ENCODE assay signal across 9 mouse cellular contexts in the genomic region with DNA sequence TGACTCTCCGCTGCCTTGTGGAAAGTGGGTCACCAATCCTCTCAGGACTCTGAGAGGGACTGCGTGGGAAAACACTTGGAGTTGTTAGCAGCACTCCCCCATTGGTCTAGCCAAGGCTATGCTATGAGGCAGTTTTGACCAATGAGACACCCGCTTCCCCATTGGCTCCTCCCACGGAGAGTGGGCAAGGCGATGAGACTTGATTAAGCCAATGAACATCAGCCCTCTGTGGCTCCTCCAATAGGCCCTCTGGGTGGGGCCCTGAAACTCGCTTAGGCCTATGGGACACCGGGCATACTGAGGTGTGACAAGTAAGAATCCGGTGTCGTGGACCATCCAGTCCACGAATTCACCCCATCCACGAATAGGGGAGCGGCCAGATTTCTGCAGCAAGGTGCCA. TPM values are rescaled to one million over a fixed set of nuclear protein-coding genes. Genes with fewer than 3 reads are reported as not detected.
DNase-seq lines count a peak whose midpoint lies in the region; ATAC-seq and TF ChIP-seq lines count a peak whose summit lies in the region.
"Had no signal": no experiment of that assay in that cellular context is flagged by ENCODE, and none has a peak within 500 bp of the region (broad histone marks: within the 10 kb centered on the region; RNA-seq: fewer than 3 reads in every experiment).

No protein-coding gene starts in this region.

- no peak overlapping the region for H3K27ac ChIP-seq in forebrain, embryonic 15.5 days (replicated peaks)
- no peak overlapping the region for H3K27ac ChIP-seq in kidney, embryonic 16.5 days (ENCODE audit: low read length)

- H3K4me2 ChIP-seq in forebrain, embryonic 15.5 days (replicated peaks): peak overlapping the region; percentile 30
- H3K4me2 ChIP-seq in kidney, embryonic 16.5 days (replicated peaks; ENCODE audit: low read depth, low read length): peak overlapping the region; percentile 47

- H3K27me3 ChIP-seq in forebrain, embryonic 15.5 days: peaks cover 5% of the 10 kb centered on the region; the same call in 1 of the 2 replicates
- H3K27me3 ChIP-seq in kidney, embryonic 16.5 days (ENCODE audit: insufficient read depth, low read length): peaks cover 33% of the 10 kb centered on the region; the same call in 1 of the 2 replicates

- peak; percentile 47 for DNase-seq in Muller cell, postnatal 12 days (ENCODE audit: inconsistent ontology term)
- DNase-seq in cerebellum, adult 11 months: peak; percentile 48
- DNase-seq in lung, adult 2 months: peak; percentile 23
- peak; percentile 42 to 50 for DNase-seq in right cerebral cortex, adult 2 months (ENCODE audit: low spot score in 2 of 2)
- DNase-seq in gastrocnemius, adult 8-10 months (ENCODE audit: low spot score in 2 of 2): no peak
- no peak for DNase-seq in adrenal gland, postnatal 4 days (ENCODE audit: low spot score in 2 of 2)

- TF ChIP-seq CTCF in lung, adult 2 months (IDR thresholded peaks at IDR 0.05; ENCODE audit: insufficient read depth, low read length): no peak

- 0 out of 2 replicates have a peak, but pooled peaks have one; percentile 7 for TF ChIP-seq POLR2A in lung, adult 2 months (IDR thresholded peaks at IDR 0.05; ENCODE audit: borderline replicate concordance, extremely low read depth, low read depth, low read length)

- 0 out of 2 replicates have a peak, but pooled peaks have one; percentile 36 for ATAC-seq in forebrain, embryonic 15.5 days (replicated peaks)
- peak; percentile 80 for ATAC-seq in kidney, embryonic 16.5 days (ENCODE audit: low FRiP score, low TSS enrichment)

- no peaks in the 10 kb centered on the region for H3K9me3 ChIP-seq in forebrain, embryonic 15.5 days
- no peaks in the 10 kb centered on the region for H3K9me3 ChIP-seq in kidney, embryonic 16.5 days (ENCODE audit: low read length)

- 18% methylated on average over 12 of the region's 12 CpGs for WGBS in forebrain, embryonic 15.5 days
- 14% methylated on average over 12 of the region's 12 CpGs for WGBS in kidney, embryonic 16.5 days
- WGBS in lung, adult 2 months: 11% methylated on average over 12 of the region's 12 CpGs

- H3K4me1 ChIP-seq in forebrain, embryonic 15.5 days: peaks cover 13% of the 10 kb centered on the region
- H3K4me1 ChIP-seq in kidney, embryonic 16.5 days (ENCODE audit: insufficient read depth, low read length): no peaks in the 10 kb centered on the region
- H3K4me1 ChIP-seq in lung, adult 2 months (ENCODE audit: control insufficient read depth, insufficient read depth, low read length): no peaks in the 10 kb centered on the region

- no peaks in the 10 kb centered on the region for H3K36me3 ChIP-seq in forebrain, embryonic 15.5 days
- no peaks in the 10 kb centered on the region for H3K36me3 ChIP-seq in kidney, embryonic 16.5 days (ENCODE audit: insufficient read depth, low read length)

- H3K9ac ChIP-seq in forebrain, embryonic 15.5 days (replicated peaks): no peak overlapping the region
- H3K9ac ChIP-seq in kidney, embryonic 16.5 days (replicated peaks; ENCODE audit: low read length): no peak overlapping the region

- no peak overlapping the region; the same call in 1 of the 2 replicates for H3K4me3 ChIP-seq in forebrain, embryonic 15.5 days
- peak overlapping the region; percentile 14 for H3K4me3 ChIP-seq in kidney, embryonic 16.5 days (ENCODE audit: low read length)
- peak overlapping the region; percentile 0 for H3K4me3 ChIP-seq in lung, adult 2 months (replicated peaks; ENCODE audit: extremely low read depth, low read depth, low read length)
- H3K4me3 ChIP-seq: erythroblast, embryonic 14.5 days had no signal

RNA-seq across cellular contexts. Expression of a gene that starts 36.3 kb away (rescaled TPM):
- polyA plus RNA-seq in forebrain, embryonic 15.5 days (2015; fragmentation: Nextera tagmentation; extraction: Ambion mirVana): 0.28 and 0.33 TPM in 2 replicates
- polyA plus RNA-seq in kidney, embryonic 16.5 days (2015; fragmentation: Nextera tagmentation; extraction: Ambion mirVana): 8.7 and 9.1 TPM in 2 replicates
- 7.4 and 7.8 TPM in 2 replicates for polyA plus RNA-seq in lung, adult 2 months (2012; rRNA removed)
- total RNA-seq in gastrocnemius, adult 8-10 months (2022): under 1 TPM; 0.07 to 0.88 (median 0.30) TPM
- total RNA-seq in adrenal gland, postnatal 4 days (2021): 1 to 10 TPM; 6.3 to 7.3 TPM
- polyA plus RNA-seq: erythroblast, embryonic 14.5 days had no signal

Comparison
In these comparisons a context has a peak if more than half of its experiments do, and no peak if none do; other contexts are left out.
1. DNase-seq: peak in Muller cell, postnatal 12 days (single experiment), cerebellum, adult 11 months (single experiment), lung, adult 2 months (single experiment) and right cerebral cortex, adult 2 months (2 of 2); none in gastrocnemius, adult 8-10 months (0 of 2) and adrenal gland, postnatal 4 days (0 of 2).